Mouse (Mus musculus): ENCODE measurements around the gene Gpr107.

GRCm38 (mm10) chr2:31139991-31140771 lies 11.9 kb upstream of the Gpr107 start:
- TF ChIP-seq CTCF (IDR thresholded peaks at IDR 0.05; ENCODE audit: control insufficient read depth, insufficient read depth, insufficient replicate concordance, low read depth, low read length) (no peak), POLR2A (IDR thresholded peaks at IDR 0.05; ENCODE audit: control insufficient read depth, low read depth, low read length) (no peak)
